Mouse (Mus musculus) neural tube, embryonic 11.5 days (tissue): ENCODE data around the gene Lrrn2. TPM values are rescaled to one million over a fixed set of nuclear protein-coding genes. Genes with fewer than 3 reads are reported as not detected.

Experiments
- ATAC-seq: fragments of 200-750 bp; cut with Nextera tagmentation; 2 replicates; pipeline ENCODE4 v1.8.0; 2017; ENCODE audit warnings: moderate number of reproducible peaks, mild to moderate bottlenecking, moderate TSS enrichment, moderate library complexity; ENCODE audit not compliant: insufficient read depth, low FRiP score, low TSS enrichment
- DNase-seq: peaks from one replicate; pipeline ENCODE4 v3.0.0-alpha.2; 2015; ENCODE audit warnings: low spot score
- H3K27ac ChIP-seq: fragments of 300-500 bp; sonication (generic); 2 replicates; pipeline ENCODE4 v1.5.1; 2014; ENCODE audit warnings: low read depth, mild to moderate bottlenecking, low read length
- H3K27me3 ChIP-seq: fragments of 300-500 bp; sonication (generic); 2 replicates; pipeline ENCODE4 v1.6.1; 2014; ENCODE audit warnings: mild to moderate bottlenecking, low read length, mixed read lengths; ENCODE audit not compliant: control insufficient read depth, insufficient read depth
- H3K36me3 ChIP-seq: fragments of 300-500 bp; sonication (generic); 2 replicates; pipeline ENCODE4 v1.6.1; 2014; ENCODE audit warnings: mild to moderate bottlenecking, low read length, moderate library complexity, mixed read lengths; ENCODE audit not compliant: control insufficient read depth, insufficient read depth
- H3K4me1 ChIP-seq: fragments of 300-500 bp; sonication (generic); 2 replicates; pipeline ENCODE4 v1.6.1; 2014; ENCODE audit warnings: low read length, mixed read lengths; ENCODE audit not compliant: control insufficient read depth, insufficient read depth
- H3K4me2 ChIP-seq: fragments of 300-500 bp; sonication (generic); 2 replicates; pipeline ENCODE4 v1.6.1; 2014; ENCODE audit warnings: low read depth, mild to moderate bottlenecking, moderate library complexity
- H3K4me3 ChIP-seq: fragments of 300-500 bp; sonication (generic); 2 replicates; pipeline ENCODE4 v1.5.1; 2014; ENCODE audit warnings: low read depth, low read length
- H3K9ac ChIP-seq: fragments of 300-500 bp; sonication (generic); 2 replicates; pipeline ENCODE4 v1.6.1; 2014; ENCODE audit warnings: mild to moderate bottlenecking, low read length
- H3K9me3 ChIP-seq: fragments of 300-500 bp; sonication (generic); 2 replicates; pipeline ENCODE4 v1.6.1; 2016; ENCODE audit warnings: low read length; ENCODE audit not compliant: control insufficient read depth
- WGBS: fragments of 180-500 bp; shearing (Covaris S2); extraction: QIAGEN DNeasy Blood & Tissue Kit; methylation state at CpG from one replicate; pipeline ENCODE4 v1.1.7; 2014; 5-methylcytosine and 5-hydroxymethylcytosine counted together
- polyA plus RNA-seq: library from polyadenylated mRNA; unstranded; fragments of >200 nt; fragmentation: Nextera tagmentation; extraction: Ambion mirVana; gene quantifications from 2 replicates; pipeline ENCODE4 v1.2.1, GENCODE M21; 2014

The Lrrn2 gene
- polyA plus RNA-seq, 1 experiment from 2014 or later: 8.1 TPM

DNA sequence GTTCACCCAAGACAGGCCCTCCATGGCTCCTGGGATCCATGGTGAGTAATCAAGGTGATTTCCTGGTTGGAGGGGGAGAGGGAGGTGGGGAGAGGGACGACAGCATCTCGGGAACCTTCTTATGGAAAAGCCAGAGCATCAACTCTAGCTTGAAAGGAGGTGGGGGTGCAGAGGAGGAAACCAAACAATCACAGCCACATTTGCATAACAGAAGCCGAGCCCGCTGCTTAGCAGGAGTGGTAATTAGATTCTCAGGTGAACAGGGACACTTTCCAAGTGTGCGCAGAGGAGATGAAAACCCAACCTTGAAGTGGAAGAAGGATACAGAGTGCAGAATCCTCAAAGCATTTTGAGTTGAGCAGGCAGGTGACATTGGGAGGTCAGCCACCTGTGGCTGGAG, 29.3 kb upstream of the Lrrn2 start:
- Histone ChIP-seq H3K4me1 (no peaks in the 10 kb centered on the region), H3K4me2 (no peak overlapping the region), H3K27me3 (no peaks in the 10 kb centered on the region), H3K9ac (no peak overlapping the region), H3K9me3 (no peaks in the 10 kb centered on the region), H3K36me3 (no peaks in the 10 kb centered on the region), H3K4me3 (no peak overlapping the region), H3K27ac (no peak overlapping the region)
- no peak for DNase-seq
- WGBS: 33% methylated on average over 5 of the region's 5 CpGs
- no peak for ATAC-seq

DNA sequence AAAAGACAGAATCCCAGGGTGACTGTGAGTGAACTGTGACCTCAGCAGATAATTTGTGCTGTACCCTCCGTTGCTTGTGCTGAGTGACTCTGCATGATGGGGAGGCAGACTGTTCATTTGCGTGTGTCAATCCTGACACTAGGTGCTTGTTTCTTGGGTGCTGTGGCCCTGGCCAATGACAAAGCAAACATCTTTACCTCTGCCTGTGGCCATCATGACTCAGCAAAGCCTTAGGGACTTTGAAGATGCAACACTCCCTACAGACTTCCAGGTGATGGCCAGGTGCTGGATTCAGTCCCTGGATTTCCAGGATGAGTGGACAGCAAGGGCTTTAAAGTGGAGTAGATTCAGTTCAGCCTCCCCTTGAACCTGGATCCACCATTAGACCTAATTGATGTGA, 28.8 kb upstream of the Lrrn2 start:
- Histone ChIP-seq H3K36me3 (no peaks in the 10 kb centered on the region), H3K27ac (no peak overlapping the region), H3K4me2 (no peak overlapping the region), H3K9me3 (no peaks in the 10 kb centered on the region), H3K9ac (no peak overlapping the region), H3K4me3 (no peak overlapping the region), H3K4me1 (no peaks in the 10 kb centered on the region), H3K27me3 (no peaks in the 10 kb centered on the region)
- 80% methylated on average over 2 of the region's 2 CpGs for WGBS
- no peak for DNase-seq
- no peak for ATAC-seq

DNA sequence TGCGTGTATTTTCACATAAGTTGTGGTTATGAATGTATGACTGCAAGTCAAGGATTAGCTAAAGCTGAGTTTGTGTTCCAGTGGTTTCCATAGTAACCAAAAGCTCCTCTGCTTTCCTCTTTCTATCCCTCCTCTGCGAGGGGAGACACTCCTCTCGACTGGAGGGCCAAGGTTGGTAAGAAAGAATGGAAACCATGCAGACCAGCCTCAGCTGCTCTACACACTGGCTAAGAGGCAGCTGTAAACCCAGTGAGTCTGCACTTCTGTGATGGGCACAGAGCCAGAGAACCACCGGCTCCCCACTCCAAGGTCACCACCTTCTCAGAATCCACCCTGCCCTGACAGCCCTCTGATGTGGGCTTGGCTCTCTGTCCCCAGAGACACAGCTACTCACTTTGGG, 28.3 kb upstream of the Lrrn2 start:
- Histone ChIP-seq H3K9me3 (no peaks in the 10 kb centered on the region), H3K4me2 (no peak overlapping the region), H3K4me3 (no peak overlapping the region), H3K36me3 (no peaks in the 10 kb centered on the region), H3K9ac (no peak overlapping the region), H3K4me1 (no peaks in the 10 kb centered on the region), H3K27me3 (no peaks in the 10 kb centered on the region), H3K27ac (no peak overlapping the region)
- 67% methylated on average over 4 of the region's 4 CpGs for WGBS
- DNase-seq (no peak), ATAC-seq (no peak)

DNA sequence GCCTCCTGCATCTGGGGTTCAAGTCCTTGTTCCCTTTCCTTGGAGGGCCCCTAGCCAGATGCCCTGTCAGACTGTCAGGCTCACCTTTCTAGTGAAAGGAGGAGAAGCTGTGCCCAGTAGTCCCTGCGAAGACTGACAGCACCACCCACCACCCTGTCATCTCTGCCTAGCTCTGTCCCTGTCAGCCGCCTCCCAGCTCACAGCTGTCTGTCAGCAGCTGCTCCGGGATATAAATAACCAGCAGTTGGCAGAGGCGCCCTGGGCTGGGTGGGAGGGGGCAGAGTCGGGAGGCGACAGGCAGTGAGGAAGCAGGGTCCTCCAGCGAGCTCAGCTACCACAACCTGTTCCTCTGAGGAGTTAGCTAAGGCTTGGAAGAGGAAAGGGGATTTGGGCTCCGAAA, 26.8 kb upstream of the Lrrn2 start:
- no peak for ATAC-seq
- H3K36me3 ChIP-seq: no peaks in the 10 kb centered on the region
- no peaks in the 10 kb centered on the region for H3K9me3 ChIP-seq
- no peak overlapping the region for H3K9ac ChIP-seq
- no peak overlapping the region for H3K27ac ChIP-seq
- no peak overlapping the region for H3K4me3 ChIP-seq
- no peaks in the 10 kb centered on the region for H3K27me3 ChIP-seq
- no peak for DNase-seq
- 41% methylated on average over 8 of the region's 8 CpGs for WGBS
- no peaks in the 10 kb centered on the region for H3K4me1 ChIP-seq
- no peak overlapping the region for H3K4me2 ChIP-seq

DNA sequence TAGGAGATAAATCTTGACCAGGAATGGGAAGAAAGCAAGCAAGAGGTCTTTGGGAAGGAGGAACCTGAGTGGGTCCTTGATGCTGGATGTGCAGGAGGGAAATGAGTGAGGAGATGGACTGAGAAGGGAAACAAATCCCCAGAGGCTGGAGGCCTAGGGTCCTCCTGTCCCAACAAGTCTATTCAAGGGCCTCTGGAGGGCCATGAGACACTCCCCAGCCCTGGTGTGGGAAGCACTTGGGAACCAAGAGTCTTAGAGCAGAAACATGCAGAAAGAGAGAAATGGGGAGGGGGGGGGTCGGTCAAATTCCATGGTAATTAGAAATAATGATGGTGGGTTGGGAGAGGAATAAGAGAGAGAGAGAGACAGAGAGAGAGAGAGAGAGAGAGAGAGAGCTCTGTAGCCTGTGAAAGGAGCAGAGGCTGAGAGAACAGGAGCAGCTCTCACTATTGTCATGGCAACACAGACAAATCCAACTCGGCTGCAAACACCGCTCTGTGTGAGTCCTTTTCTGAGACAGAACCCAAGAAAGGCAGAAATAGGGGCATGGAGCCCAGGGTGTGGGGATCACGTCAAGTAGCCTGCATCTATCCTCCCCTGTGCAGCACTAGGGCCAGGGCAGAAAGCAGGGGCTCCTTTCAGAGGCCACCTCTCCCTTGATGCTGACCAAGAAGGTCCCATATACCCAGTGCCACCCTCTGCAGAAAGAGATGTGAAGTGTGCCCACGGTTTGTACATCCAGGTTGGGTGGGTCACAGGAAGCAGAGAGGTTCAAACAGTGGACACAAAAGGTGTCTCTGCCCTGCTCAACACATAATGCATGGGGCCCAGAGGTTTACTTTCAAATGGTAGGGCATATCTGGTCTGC, 21.3 kb upstream of the Lrrn2 start:
- Histone ChIP-seq H3K9ac (no peak overlapping the region), H3K9me3 (no peaks in the 10 kb centered on the region), H3K36me3 (no peaks in the 10 kb centered on the region), H3K4me1 (no peaks in the 10 kb centered on the region; the same call in 1 of the 2 replicates), H3K27ac (no peak overlapping the region), H3K27me3 (no peaks in the 10 kb centered on the region), H3K4me2 (no peak overlapping the region), H3K4me3 (no peak overlapping the region)
- DNase-seq (no peak), ATAC-seq (no peak)
- 38% methylated on average over 5 of the region's 5 CpGs for WGBS

DNA sequence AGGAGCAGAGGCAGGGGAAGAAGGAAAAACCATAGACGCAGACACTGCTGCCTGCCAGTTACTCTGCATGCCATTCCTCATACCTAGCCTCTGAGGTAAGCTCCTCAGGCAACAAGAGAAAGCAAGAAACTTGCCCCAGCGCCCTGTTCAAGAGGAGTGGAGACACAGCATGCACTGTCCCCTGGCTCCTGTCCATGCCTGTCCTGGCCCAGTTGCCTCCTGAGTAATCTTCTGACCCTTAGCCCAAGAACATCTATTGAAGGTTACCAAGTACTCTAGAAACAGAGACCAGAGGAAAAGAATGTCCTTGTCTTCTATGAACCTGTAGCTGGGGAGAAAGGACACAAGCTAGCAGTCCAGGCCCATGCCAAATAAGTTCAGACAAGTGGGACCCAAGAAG, 15.9 kb upstream of the Lrrn2 start:
- H3K27ac ChIP-seq: no peak overlapping the region
- H3K27me3 ChIP-seq: no peaks in the 10 kb centered on the region
- ATAC-seq (no peak), DNase-seq (no peak)
- H3K9me3 ChIP-seq: no peaks in the 10 kb centered on the region
- H3K9ac ChIP-seq: no peak overlapping the region
- no peak overlapping the region for H3K4me3 ChIP-seq
- H3K4me1 ChIP-seq: no peaks in the 10 kb centered on the region
- H3K36me3 ChIP-seq: no peaks in the 10 kb centered on the region
- H3K4me2 ChIP-seq: no peak overlapping the region
- 88% methylated on average over 2 of the region's 2 CpGs for WGBS

- no peak for DNase-seq
- 88% methylated on average over 4 of the region's 4 CpGs for WGBS
These were observed 14.5 kb upstream of the Lrrn2 start for GRCm38 (mm10) chr1:132865585-132865984.

DNA sequence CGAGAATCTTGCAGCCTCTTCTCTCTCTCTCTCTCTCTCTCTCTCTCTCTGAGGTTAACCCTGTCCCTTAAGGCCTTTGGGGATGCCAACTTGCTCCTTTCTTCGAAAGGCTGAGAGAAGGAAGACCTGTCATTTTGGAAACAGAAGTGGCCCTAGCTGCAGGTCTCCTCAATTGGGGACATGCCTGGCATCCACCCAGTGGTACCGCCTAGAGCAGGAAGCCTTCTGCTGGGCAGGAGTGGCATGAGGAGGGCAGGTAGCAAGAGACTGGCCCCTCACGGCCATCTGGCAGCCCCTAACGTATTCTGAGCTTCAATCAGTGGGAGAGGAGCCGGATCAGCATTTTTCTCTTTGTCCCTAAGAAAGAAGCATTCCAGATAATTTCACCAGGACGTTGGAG, 9.7 kb upstream of the Lrrn2 start:
- Histone ChIP-seq H3K9me3 (no peaks in the 10 kb centered on the region), H3K27me3 (no peaks in the 10 kb centered on the region), H3K36me3 (no peaks in the 10 kb centered on the region), H3K27ac (no peak overlapping the region), H3K9ac (no peak overlapping the region), H3K4me3 (no peak overlapping the region), H3K4me2 (no peak overlapping the region), H3K4me1 (no peaks in the 10 kb centered on the region)
- no peak for ATAC-seq
- WGBS: 67% methylated on average over 7 of the region's 7 CpGs
- no peak for DNase-seq

More at GRCm38 (mm10) chr1:132865585-132865984, 14.5 kb upstream of the Lrrn2 start:
- Histone ChIP-seq H3K4me3 (no peak overlapping the region), H3K4me1 (no peaks in the 10 kb centered on the region), H3K9ac (no peak overlapping the region), H3K27me3 (no peaks in the 10 kb centered on the region), H3K4me2 (no peak overlapping the region), H3K36me3 (no peaks in the 10 kb centered on the region), H3K9me3 (no peaks in the 10 kb centered on the region), H3K27ac (no peak overlapping the region)
- ATAC-seq: no peak

- H3K9ac ChIP-seq: no peak overlapping the region
- no peaks in the 10 kb centered on the region for H3K9me3 ChIP-seq
- ATAC-seq: no peak
- H3K4me2 ChIP-seq: no peak overlapping the region
- no peak overlapping the region for H3K4me3 ChIP-seq
- WGBS: 19% methylated on average over 11 of the region's 11 CpGs
- peaks cover 2% of the 10 kb centered on the region; the same call in 1 of the 2 replicates for H3K4me1 ChIP-seq
- H3K27me3 ChIP-seq: peaks cover 18% of the 10 kb centered on the region
- no peak for DNase-seq
- H3K36me3 ChIP-seq: no peaks in the 10 kb centered on the region
- no peak overlapping the region for H3K27ac ChIP-seq
These were observed 992 bp upstream of the Lrrn2 start for GRCm38 (mm10) chr1:132878951-132879610.
